Mouse (Mus musculus) lung, postnatal 0 days (tissue): ENCODE results near the gene Flywch1. TPM values are rescaled to one million over a fixed set of nuclear protein-coding genes. Genes with fewer than 3 reads are reported as not detected.

Source experiments
- ATAC-seq: fragments of 200-750 bp; cut with Nextera tagmentation; 2 replicates; pipeline ENCODE4 v1.8.0; 2017; ENCODE audit warnings: moderate library complexity
- DNase-seq: peaks from one replicate; pipeline ENCODE4 v3.0.0-alpha.2; 2016; ENCODE audit warnings: low spot score
- H3K27ac ChIP-seq: fragments of 300-500 bp; sonication (generic); 2 replicates; pipeline ENCODE4 v1.5.1; 2014; ENCODE audit warnings: antibody characterized with exemption, mild to moderate bottlenecking, low read length, mixed read lengths
- H3K27me3 ChIP-seq: fragments of 300-500 bp; sonication (generic); replicated peaks from 2 replicates; pipeline ENCODE4 v1.6.1; 2014; ENCODE audit warnings: low read length, mixed read lengths; ENCODE audit not compliant: insufficient read depth
- H3K36me3 ChIP-seq: fragments of 300-500 bp; sonication (generic); 2 replicates; pipeline ENCODE4 v1.6.1; 2014; ENCODE audit warnings: low read length, mixed read lengths; ENCODE audit not compliant: insufficient read depth
- H3K4me1 ChIP-seq: fragments of 300-500 bp; sonication (generic); 2 replicates; pipeline ENCODE4 v1.6.1; 2014; ENCODE audit warnings: antibody characterized with exemption, low read depth, low read length, mixed read lengths; ENCODE audit not compliant: insufficient read depth
- H3K4me2 ChIP-seq: fragments of 300-500 bp; sonication (generic); replicated peaks from 2 replicates; pipeline ENCODE4 v1.6.1; 2014; ENCODE audit warnings: low read depth, mild to moderate bottlenecking, low read length, moderate library complexity, mixed read lengths
- H3K4me3 ChIP-seq: fragments of 300-500 bp; sonication (generic); 2 replicates; pipeline ENCODE4 v1.5.1; 2014; ENCODE audit warnings: low read depth, low read length
- H3K9ac ChIP-seq: fragments of 300-500 bp; sonication (generic); replicated peaks from 2 replicates; pipeline ENCODE4 v1.6.1; 2014; ENCODE audit warnings: low read depth, mild to moderate bottlenecking
- H3K9me3 ChIP-seq: fragments of 300-500 bp; sonication (generic); 2 replicates; pipeline ENCODE4 v1.6.1; 2016; ENCODE audit warnings: low read length, mixed read lengths
- CTCF ChIP-seq: IDR thresholded peaks from 2 replicates; pipeline ENCODE4 v1.5.1; 2016; ENCODE audit warnings: antibody characterized with exemption, mild to moderate bottlenecking
- EP300 ChIP-seq: IDR thresholded peaks from 2 replicates; pipeline ENCODE4 v1.6.1; 2016; ENCODE audit warnings: antibody characterized with exemption, mild to moderate bottlenecking, control low read depth
- WGBS: fragments of 180-500 bp; shearing (Covaris S2); extraction: QIAGEN DNeasy Blood & Tissue Kit; methylation state at CpG from one replicate; pipeline ENCODE4 v1.1.7; 2014; 5-methylcytosine and 5-hydroxymethylcytosine counted together
- polyA plus RNA-seq: library from polyadenylated mRNA; unstranded; fragments of >200 nt; fragmentation: Nextera tagmentation; extraction: Ambion mirVana; gene quantifications from 2 replicates; pipeline ENCODE4 v1.2.1, GENCODE M21; 2015

The Flywch1 gene
- polyA plus RNA-seq, 1 experiment from 2014 or later, result 43.1 TPM

DNA sequence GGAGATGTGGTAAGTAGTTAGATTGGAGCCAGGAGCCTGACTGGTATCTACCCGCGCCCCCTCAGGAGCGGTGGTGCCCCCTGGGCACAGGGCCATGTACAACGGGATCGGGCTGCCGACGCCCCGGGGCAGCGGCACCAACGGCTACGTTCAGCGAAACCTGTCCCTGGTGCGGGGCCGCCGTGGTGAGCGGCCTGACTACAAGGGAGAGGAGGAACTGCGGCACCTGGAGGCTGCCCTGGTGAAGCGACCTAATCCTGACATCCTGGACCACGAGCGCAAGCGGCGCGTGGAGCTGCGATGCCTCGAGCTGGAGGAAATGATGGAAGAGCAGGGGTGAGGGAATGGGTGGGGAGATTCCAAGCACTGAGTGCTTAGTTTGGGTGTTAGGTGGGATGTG, 35.5 kb upstream of the Flywch1 start:
- WGBS, result 59% methylated on average over 25 of the region's 25 CpGs
- H3K4me3 ChIP-seq, result no peak overlapping the region

DNA sequence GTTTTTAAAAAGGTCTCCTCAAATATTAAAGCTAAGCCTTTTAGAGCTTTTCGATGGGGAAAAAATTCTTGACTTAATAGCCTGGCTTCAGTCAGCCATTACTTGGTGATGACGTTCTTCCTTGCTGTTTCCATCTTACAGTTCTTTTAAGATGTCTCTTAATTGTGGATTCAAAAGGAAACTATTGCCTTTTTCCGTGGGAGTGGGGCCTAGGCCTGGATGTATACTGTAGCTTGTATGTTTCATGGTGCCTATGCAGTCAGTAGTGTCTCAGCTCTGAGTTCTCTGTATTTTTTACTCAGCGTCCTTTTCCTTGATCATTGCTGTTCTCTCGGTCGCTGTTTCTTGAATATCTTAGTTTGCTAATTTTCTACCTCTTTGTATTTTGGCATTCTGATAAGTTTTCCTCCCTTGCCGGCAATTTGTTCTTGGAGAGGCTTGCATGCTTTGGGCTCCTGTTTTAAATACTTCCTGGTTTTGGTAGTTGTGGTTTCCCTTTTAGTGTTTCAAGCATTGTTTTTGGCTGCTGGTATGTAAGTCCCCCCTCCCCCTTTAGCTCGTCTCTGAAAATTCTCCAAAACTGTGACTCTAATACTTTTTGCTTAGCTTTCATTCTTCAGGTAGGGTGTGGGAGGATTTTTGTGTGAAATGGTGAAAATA, 33.2 kb upstream of the Flywch1 start:
- Histone ChIP-seq H3K4me2 (peak overlapping the region; percentile 75), H3K9ac (peak overlapping the region; percentile 91), H3K27ac (peak overlapping the region; percentile 97), H3K36me3 (peaks cover 12% of the 10 kb centered on the region; the same call in 1 of the 2 replicates), H3K9me3 (no peaks in the 10 kb centered on the region), H3K4me1 (peaks cover 3% of the 10 kb centered on the region; the same call in 1 of the 2 replicates), H3K27me3 (no peaks in the 10 kb centered on the region), H3K4me3 (peak overlapping the region; percentile 82)
- DNase-seq, result peak; percentile 43
- no peak for ATAC-seq
- TF ChIP-seq CTCF (no peak), EP300 (no peak)
- 1% methylated on average over 8 of the region's 8 CpGs for WGBS

More for the DNA sequence above, 35.5 kb upstream of the Flywch1 start:
- H3K4me2 ChIP-seq, result peak overlapping the region; percentile 47
- TF ChIP-seq EP300 (no peak), CTCF (peak; percentile 59)
- peak; percentile 22 for DNase-seq
- no peak for ATAC-seq
- no peaks in the 10 kb centered on the region for H3K9me3 ChIP-seq
- peaks cover 3% of the 10 kb centered on the region; the same call in 1 of the 2 replicates for H3K4me1 ChIP-seq
- no peak overlapping the region for H3K27ac ChIP-seq
- no peak overlapping the region for H3K9ac ChIP-seq
- H3K27me3 ChIP-seq, result no peaks in the 10 kb centered on the region
- H3K36me3 ChIP-seq, result peaks cover 30% of the 10 kb centered on the region

DNA sequence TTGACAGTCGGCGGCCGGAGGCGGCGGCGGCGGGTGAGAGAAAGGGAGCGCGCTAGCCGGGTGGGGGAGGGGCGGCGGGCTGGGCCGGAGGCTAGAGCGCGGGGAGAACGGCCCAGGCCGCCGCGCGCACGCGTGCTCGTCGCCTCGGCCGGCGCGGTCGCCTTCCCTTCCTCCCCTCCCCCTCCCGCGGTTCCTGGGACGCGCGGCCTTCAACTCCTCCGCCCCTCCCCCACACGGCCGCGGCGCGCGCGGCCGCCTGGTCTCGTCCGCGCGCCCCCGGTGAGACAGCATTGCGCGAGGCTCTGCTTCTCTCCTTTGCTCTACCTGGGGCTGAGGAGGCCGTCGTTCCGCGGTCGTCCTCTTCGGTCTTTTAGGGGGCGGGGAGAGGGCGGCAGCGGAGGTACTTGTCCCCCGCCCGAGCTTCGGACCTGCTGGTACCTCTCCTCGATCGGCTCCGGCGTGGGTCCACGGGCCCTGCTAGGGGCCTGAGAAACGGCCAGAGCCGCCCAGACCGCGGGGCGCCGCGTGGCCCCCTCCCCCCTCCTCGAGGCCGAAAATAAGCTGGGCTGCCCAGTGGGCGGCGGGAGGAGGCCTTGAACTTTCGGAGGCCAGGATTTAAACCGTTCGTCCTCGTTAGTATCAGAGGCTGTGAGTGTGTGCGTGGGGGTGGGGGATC, 32.1 kb upstream of the Flywch1 start:
- no peak for TF ChIP-seq CTCF
- TF ChIP-seq EP300, result no peak
- Histone ChIP-seq H3K4me2 (peak overlapping the region; percentile 75), H3K9me3 (no peaks in the 10 kb centered on the region), H3K27ac (peak overlapping the region; percentile 97), H3K27me3 (no peaks in the 10 kb centered on the region), H3K4me3 (peak overlapping the region; percentile 82), H3K9ac (peak overlapping the region; percentile 91), H3K4me1 (peaks cover 3% of the 10 kb centered on the region; the same call in 1 of the 2 replicates), H3K36me3 (peaks cover 3% of the 10 kb centered on the region; the same call in 1 of the 2 replicates)
- ATAC-seq (peak; percentile 65), DNase-seq (peak; percentile 91)
- under 1% methylated on average over 34 of the region's 83 CpGs for WGBS

- DNase-seq (peak; percentile 100), ATAC-seq (peak; percentile 98)
- under 1% methylated on average over 59 of the region's 60 CpGs for WGBS
- H3K4me3 ChIP-seq, result peak overlapping the region; percentile 82
- H3K4me2 ChIP-seq, result peak overlapping the region; percentile 75
- H3K4me1 ChIP-seq, result peaks cover 3% of the 10 kb centered on the region; the same call in 1 of the 2 replicates
- TF ChIP-seq CTCF, result peak; percentile 27; the same call in 1 of the 2 replicates
- TF ChIP-seq EP300, result no peak
- H3K27me3 ChIP-seq, result no peaks in the 10 kb centered on the region
- no peaks in the 10 kb centered on the region for H3K36me3 ChIP-seq
- H3K27ac ChIP-seq, result peak overlapping the region; percentile 97
- no peaks in the 10 kb centered on the region for H3K9me3 ChIP-seq
- peak overlapping the region; percentile 91 for H3K9ac ChIP-seq
These were observed 31.5 kb upstream of the Flywch1 start for GRCm38 (mm10) chr17:23802746-23803365.

DNA sequence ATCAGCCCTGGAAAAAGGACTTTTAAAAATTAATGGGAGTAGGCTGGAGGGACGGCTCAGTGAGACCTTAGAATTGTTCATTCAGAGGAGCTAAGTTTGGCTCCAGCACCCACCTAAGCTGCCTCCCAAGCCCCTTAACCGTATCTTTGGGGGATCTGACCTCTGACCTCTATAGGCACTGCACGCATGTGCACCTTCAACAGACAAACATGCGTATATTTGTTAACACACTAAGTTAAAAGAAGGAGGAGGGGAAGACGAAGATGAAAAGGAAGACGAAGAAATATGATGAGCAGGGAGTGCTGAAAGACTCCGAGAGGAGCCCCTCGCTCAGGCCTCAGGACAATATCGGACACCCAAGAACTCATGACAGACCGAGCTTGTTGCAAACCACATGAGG, 30.2 kb upstream of the Flywch1 start:
- TF ChIP-seq CTCF, result no peak
- TF ChIP-seq EP300, result no peak
- H3K36me3 ChIP-seq, result no peaks in the 10 kb centered on the region
- H3K4me3 ChIP-seq, result no peak overlapping the region
- H3K27me3 ChIP-seq, result no peaks in the 10 kb centered on the region
- WGBS, result 93% methylated on average over 10 of the region's 10 CpGs
- peaks cover 3% of the 10 kb centered on the region; the same call in 1 of the 2 replicates for H3K4me1 ChIP-seq
- no peak overlapping the region for H3K9ac ChIP-seq
- ATAC-seq, result no peak
- H3K4me2 ChIP-seq, result no peak overlapping the region
- H3K9me3 ChIP-seq, result no peaks in the 10 kb centered on the region
- no peak overlapping the region for H3K27ac ChIP-seq
- DNase-seq, result no peak

GRCm38 (mm10) chr17:23797316-23797715, 25.9 kb upstream of the Flywch1 start:
- no peak overlapping the region for H3K9ac ChIP-seq
- no peaks in the 10 kb centered on the region for H3K27me3 ChIP-seq
- H3K4me1 ChIP-seq, result no peaks in the 10 kb centered on the region
- H3K4me2 ChIP-seq, result no peak overlapping the region
- H3K4me3 ChIP-seq, result no peak overlapping the region
- H3K27ac ChIP-seq, result no peak overlapping the region
- WGBS, result 69% methylated on average over 7 of the region's 7 CpGs
- DNase-seq, result no peak
- H3K9me3 ChIP-seq, result no peaks in the 10 kb centered on the region
- no peak for TF ChIP-seq EP300
- no peak for TF ChIP-seq CTCF
- no peaks in the 10 kb centered on the region for H3K36me3 ChIP-seq
- ATAC-seq, result no peak
